Mouse (Mus musculus) forebrain, embryonic 16.5 days (tissue): ENCODE results near the gene Kdm4b. TPM values are rescaled to one million over a fixed set of nuclear protein-coding genes. Genes with fewer than 3 reads are reported as not detected.

Experiments used
- ATAC-seq: fragments of 200-750 bp; cut with Nextera tagmentation; 2 replicates; pipeline ENCODE4 v1.8.0; 2017; ENCODE audit warnings: mild to moderate bottlenecking, moderate library complexity
- H3K27ac ChIP-seq: fragments of 300-500 bp; sonication (generic); 2 replicates; pipeline ENCODE4 v1.5.1; 2014; ENCODE audit warnings: low read length, control low read depth
- H3K27me3 ChIP-seq: fragments of 300-500 bp; sonication (generic); replicated peaks from 2 replicates; pipeline ENCODE4 v1.6.1; 2014; ENCODE audit warnings: low read length; ENCODE audit not compliant: control insufficient read depth, insufficient read depth
- H3K36me3 ChIP-seq: fragments of 300-500 bp; sonication (generic); 2 replicates; pipeline ENCODE4 v1.6.1; 2014; ENCODE audit not compliant: control insufficient read depth, insufficient read depth
- H3K4me1 ChIP-seq: fragments of 300-500 bp; sonication (generic); replicated peaks from 2 replicates; pipeline ENCODE4 v1.6.1; 2014; ENCODE audit warnings: low read length; ENCODE audit not compliant: control insufficient read depth, insufficient read depth
- H3K4me2 ChIP-seq: fragments of 300-500 bp; sonication (generic); 2 replicates; pipeline ENCODE4 v1.6.1; 2014; ENCODE audit warnings: mild to moderate bottlenecking, low read length, control low read depth
- H3K4me3 ChIP-seq: fragments of 300-500 bp; sonication (generic); replicated peaks from 2 replicates; pipeline ENCODE4 v1.5.1; 2014; ENCODE audit warnings: mild to moderate bottlenecking, low read length, control low read depth
- H3K9ac ChIP-seq: fragments of 300-500 bp; sonication (generic); replicated peaks from 2 replicates; pipeline ENCODE4 v1.6.1; 2014; ENCODE audit warnings: low read depth, low read length, control low read depth
- H3K9me3 ChIP-seq: fragments of 300-500 bp; sonication (generic); 2 replicates; pipeline ENCODE4 v1.6.1; 2016; ENCODE audit warnings: low read length; ENCODE audit not compliant: control insufficient read depth
- WGBS: fragments of 180-500 bp; shearing (Covaris S2); extraction: QIAGEN DNeasy Blood & Tissue Kit; methylation state at CpG from one replicate; pipeline ENCODE4 v1.1.7; 2014; 5-methylcytosine and 5-hydroxymethylcytosine counted together
- polyA plus RNA-seq: library from polyadenylated mRNA; unstranded; fragments of >200 nt; fragmentation: Nextera tagmentation; extraction: Ambion mirVana; gene quantifications from 2 replicates; pipeline ENCODE4 v1.2.1, GENCODE M21; 2015

Kdm4b gene
- polyA plus RNA-seq, 1 experiment from 2014 or later, result 81.6 TPM

- H3K36me3 ChIP-seq, result no peaks in the 10 kb centered on the region
- peaks cover 11% of the 10 kb centered on the region for H3K4me1 ChIP-seq
- H3K9me3 ChIP-seq, result no peaks in the 10 kb centered on the region
- 58% methylated on average over 3 of the region's 3 CpGs for WGBS
- H3K9ac ChIP-seq, result no peak overlapping the region
- H3K4me3 ChIP-seq, result no peak overlapping the region
- H3K27me3 ChIP-seq, result no peaks in the 10 kb centered on the region
- no peak for ATAC-seq
- no peak overlapping the region for H3K4me2 ChIP-seq
- no peak overlapping the region for H3K27ac ChIP-seq
These were observed 38.0 kb upstream of the Kdm4b start for GRCm38 (mm10) chr17:56287830-56288229.

DNA sequence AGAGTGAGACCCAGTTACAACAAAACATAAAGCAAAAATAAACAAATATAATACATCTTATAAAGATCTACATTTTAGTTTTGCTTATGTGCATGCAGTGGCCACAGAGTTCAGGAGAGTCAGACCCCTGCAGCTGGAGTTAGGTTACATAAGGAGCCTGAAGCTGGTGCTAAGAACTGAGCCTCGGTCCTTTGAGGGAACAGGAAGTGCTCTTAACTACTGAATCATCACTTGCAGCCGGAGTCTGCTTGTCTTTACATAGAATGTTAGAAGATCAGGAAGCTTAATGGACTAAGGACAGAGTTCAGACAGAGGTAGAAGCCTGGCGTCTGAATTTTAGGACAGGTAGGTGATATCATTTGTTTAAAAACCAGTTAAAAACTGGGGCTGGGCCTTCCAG is 37.0 kb upstream of the Kdm4b start:
- Histone ChIP-seq H3K9me3 (no peaks in the 10 kb centered on the region), H3K27ac (no peak overlapping the region), H3K4me2 (no peak overlapping the region), H3K9ac (no peak overlapping the region), H3K27me3 (no peaks in the 10 kb centered on the region), H3K4me1 (peaks cover 11% of the 10 kb centered on the region), H3K36me3 (no peaks in the 10 kb centered on the region), H3K4me3 (no peak overlapping the region)
- no peak for ATAC-seq
- WGBS, result 38% methylated on average over 3 of the region's 3 CpGs

GRCm38 (mm10) chr17:56289371-56290331 is 36.2 kb upstream of the Kdm4b start:
- Histone ChIP-seq H3K4me2 (peak overlapping the region; percentile 20), H3K27me3 (no peaks in the 10 kb centered on the region), H3K9me3 (no peaks in the 10 kb centered on the region), H3K9ac (peak overlapping the region; percentile 33; the same call in 1 of the 2 replicates), H3K27ac (peak overlapping the region; percentile 26; the same call in 1 of the 2 replicates), H3K36me3 (no peaks in the 10 kb centered on the region), H3K4me1 (peaks cover 11% of the 10 kb centered on the region), H3K4me3 (peak overlapping the region; percentile 26)
- WGBS, result 5% methylated on average over 23 of the region's 23 CpGs
- no peak for ATAC-seq

- peaks cover 11% of the 10 kb centered on the region for H3K4me1 ChIP-seq
- H3K36me3 ChIP-seq, result no peaks in the 10 kb centered on the region
- no peak overlapping the region for H3K27ac ChIP-seq
- H3K4me3 ChIP-seq, result peak overlapping the region; percentile 26
- no peaks in the 10 kb centered on the region for H3K27me3 ChIP-seq
- peak overlapping the region; percentile 33; the same call in 1 of the 2 replicates for H3K9ac ChIP-seq
- 5% methylated on average over 17 of the region's 17 CpGs for WGBS
- ATAC-seq, result peak; percentile 64
- peak overlapping the region; percentile 20 for H3K4me2 ChIP-seq
- no peaks in the 10 kb centered on the region for H3K9me3 ChIP-seq
These were observed 35.3 kb upstream of the Kdm4b start for GRCm38 (mm10) chr17:56290388-56291170.

DNA sequence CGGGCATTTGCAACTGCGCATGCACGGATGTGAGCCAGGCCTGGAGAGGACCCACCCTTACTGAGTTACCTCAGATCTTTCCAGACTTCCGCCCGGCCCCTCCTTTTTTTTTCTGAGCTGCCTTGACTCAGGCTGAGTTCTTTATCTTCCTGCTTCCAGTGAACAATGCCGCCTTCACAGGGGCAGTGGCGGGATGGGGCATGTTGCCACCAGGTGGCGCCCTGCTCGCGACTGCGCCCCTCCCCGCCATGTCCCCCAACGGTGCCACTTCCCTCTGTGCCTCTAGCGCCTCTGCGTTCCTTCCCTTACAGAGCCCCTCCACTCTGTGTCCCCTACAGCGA is 34.7 kb upstream of the Kdm4b start:
- Histone ChIP-seq H3K9me3 (no peaks in the 10 kb centered on the region), H3K36me3 (no peaks in the 10 kb centered on the region), H3K27me3 (no peaks in the 10 kb centered on the region), H3K27ac (peak overlapping the region; percentile 16; the same call in 1 of the 2 replicates), H3K4me3 (peak overlapping the region; percentile 8), H3K4me2 (peak overlapping the region; percentile 20), H3K4me1 (peaks cover 11% of the 10 kb centered on the region), H3K9ac (peak overlapping the region; percentile 12; the same call in 1 of the 2 replicates)
- WGBS, result under 1% methylated on average over 16 of the region's 16 CpGs
- ATAC-seq, result peak; percentile 82

DNA sequence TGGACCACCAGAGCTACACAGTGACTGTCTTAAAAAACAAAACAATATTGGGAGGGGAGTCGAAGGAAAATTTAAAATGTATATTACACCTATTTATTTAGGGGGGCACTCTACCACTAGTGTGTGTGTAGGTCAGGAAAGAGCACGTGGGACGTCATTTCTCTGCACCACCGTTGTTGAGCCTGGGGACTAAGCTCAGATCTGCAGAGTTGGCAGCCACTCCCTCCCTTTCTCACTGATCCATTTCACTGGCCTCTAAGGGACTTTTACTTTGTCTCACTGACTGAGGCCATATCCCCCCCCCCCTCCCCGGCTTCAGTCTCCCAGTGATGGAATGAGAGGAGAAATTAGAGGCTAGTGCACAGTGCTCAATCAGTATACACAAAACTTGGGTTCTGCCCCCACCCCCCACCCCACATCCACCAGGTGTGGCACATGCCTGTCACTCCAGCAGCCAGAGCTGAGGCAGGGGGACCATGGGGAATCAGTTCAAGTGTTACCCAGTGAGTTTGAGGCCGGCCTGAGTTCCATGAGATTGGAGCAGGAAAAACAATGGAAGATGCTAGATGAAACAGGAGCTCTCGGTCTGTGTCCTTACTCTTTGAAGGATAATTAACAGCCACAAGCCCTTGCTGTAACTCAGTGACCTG is 33.9 kb upstream of the Kdm4b start:
- Histone ChIP-seq H3K36me3 (no peaks in the 10 kb centered on the region), H3K4me1 (peaks cover 11% of the 10 kb centered on the region), H3K9me3 (no peaks in the 10 kb centered on the region), H3K27me3 (no peaks in the 10 kb centered on the region), H3K9ac (no peak overlapping the region), H3K27ac (no peak overlapping the region), H3K4me3 (no peak overlapping the region), H3K4me2 (peak overlapping the region; percentile 20; the same call in 1 of the 2 replicates)
- no peak; the same call in none of the 2 replicates for ATAC-seq
- 67% methylated on average over 7 of the region's 7 CpGs for WGBS

DNA sequence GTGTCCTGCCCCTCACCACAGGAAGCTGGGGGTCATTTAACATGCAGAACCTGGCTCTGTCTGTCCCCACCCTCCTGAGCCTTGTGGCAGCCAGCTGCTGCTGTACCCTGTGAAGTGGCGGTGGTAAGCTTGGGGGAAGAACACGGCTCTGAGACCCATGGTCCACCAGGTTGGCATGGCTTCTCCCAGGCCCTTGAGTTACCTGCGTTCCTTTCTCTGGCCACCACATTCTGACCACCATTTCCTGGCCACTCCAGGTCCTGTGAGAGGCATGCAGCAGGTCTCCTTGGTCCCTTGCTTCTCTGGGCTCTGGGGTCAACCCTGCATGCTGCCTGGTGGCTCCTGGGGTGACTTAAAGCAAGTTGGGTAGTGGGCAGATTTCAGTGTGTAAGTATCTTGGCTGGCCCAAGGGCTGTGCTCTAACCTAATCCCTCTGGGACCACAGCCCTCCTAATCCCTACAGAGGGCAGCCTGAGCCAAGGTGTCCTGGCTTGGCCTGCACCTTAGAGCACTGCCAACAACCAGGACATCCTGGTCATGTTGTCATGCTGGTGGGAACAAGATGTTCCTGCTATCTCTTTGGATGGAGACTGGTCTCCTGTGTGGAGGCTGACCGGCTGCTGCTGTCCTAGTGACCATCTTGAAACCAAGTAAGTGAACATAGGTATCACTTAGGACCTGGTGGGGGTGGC is 33.2 kb upstream of the Kdm4b start, which contains the start of gene Plin3:
Plin3 (minus strand) TSS at position 343 of the 692 bp plus-strand sequence.
- H3K4me3 ChIP-seq, result no peak within 1 kb of the TSS
- H3K27me3 ChIP-seq, result no peaks in the 10 kb centered on the region
- peak within 1 kb of the TSS; percentile 20; the same call in 1 of the 2 replicates for H3K4me2 ChIP-seq
- no peaks in the 10 kb centered on the region for H3K36me3 ChIP-seq
- 87% methylated on average over 4 of the region's 4 CpGs for WGBS
- no peak within 1 kb of the TSS for H3K9ac ChIP-seq
- no peak for ATAC-seq
- H3K9me3 ChIP-seq, result no peaks in the 10 kb centered on the region
- H3K27ac ChIP-seq, result no peak within 1 kb of the TSS
- H3K4me1 ChIP-seq, result peaks cover 11% of the 10 kb centered on the region

DNA sequence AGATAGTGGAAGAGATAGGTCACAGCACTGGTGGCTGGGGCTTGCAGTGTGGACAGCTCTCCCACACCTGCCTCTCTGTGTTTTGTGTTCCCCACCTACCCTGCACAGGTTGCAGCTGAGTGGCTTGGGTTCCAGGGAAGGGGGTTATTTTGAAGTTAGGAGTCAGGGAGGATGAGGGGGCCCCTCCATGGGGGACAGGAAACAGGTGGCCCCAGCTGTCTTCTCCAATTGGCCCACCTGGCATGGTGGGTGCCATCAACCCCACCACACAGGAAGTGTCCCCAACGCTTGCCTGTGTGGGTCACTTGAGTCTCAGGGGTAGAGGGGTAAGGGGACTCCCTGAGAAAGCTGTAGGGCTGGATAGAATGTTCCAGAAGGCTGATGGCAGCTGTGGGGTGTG is 32.6 kb upstream of the Kdm4b start:
- H3K9ac ChIP-seq, result no peak overlapping the region
- no peaks in the 10 kb centered on the region for H3K27me3 ChIP-seq
- no peaks in the 10 kb centered on the region for H3K36me3 ChIP-seq
- no peaks in the 10 kb centered on the region for H3K9me3 ChIP-seq
- H3K4me1 ChIP-seq, result peaks cover 11% of the 10 kb centered on the region
- no peak overlapping the region for H3K4me2 ChIP-seq
- 100% methylated on average over 1 of the region's 1 CpGs for WGBS
- no peak overlapping the region for H3K4me3 ChIP-seq
- no peak overlapping the region for H3K27ac ChIP-seq
- no peak for ATAC-seq
